ENCODE assay signal across 8 mouse cellular contexts in genomic region chr10:62336601-62337578, GRCm38 (mm10). TPM values are rescaled to one million over a fixed set of nuclear protein-coding genes. Genes with fewer than 3 reads are reported as not detected.
A peak's percentile ranks its signal among the peaks of the same experiment; 100 is the strongest.
DNase-seq lines count a peak whose midpoint lies in the region; ATAC-seq and TF ChIP-seq lines count a peak whose summit lies in the region.

No protein-coding gene starts in this region.

- no peaks in the 10 kb centered on the region for H3K36me3 ChIP-seq in forebrain, embryonic 15.5 days
- H3K36me3 ChIP-seq in forebrain, embryonic 16.5 days (ENCODE audit: control insufficient read depth, insufficient read depth), result no peaks in the 10 kb centered on the region
- H3K36me3 ChIP-seq in ES-E14 (ENCODE audit: control insufficient read depth, insufficient read depth, low read length, poor library complexity, severe bottlenecking), result no peaks in the 10 kb centered on the region
- H3K36me3 ChIP-seq in heart, embryonic 14.5 days (ENCODE audit: control insufficient read depth, insufficient read depth, low read length), result no peaks in the 10 kb centered on the region
- H3K36me3 ChIP-seq in liver, embryonic 15.5 days (replicated peaks), result peaks cover 33% of the 10 kb centered on the region

- no peaks in the 10 kb centered on the region for H3K27me3 ChIP-seq in forebrain, embryonic 15.5 days
- H3K27me3 ChIP-seq in forebrain, embryonic 16.5 days (replicated peaks; ENCODE audit: control insufficient read depth, insufficient read depth, low read length), result no peaks in the 10 kb centered on the region
- H3K27me3 ChIP-seq in heart, embryonic 14.5 days (ENCODE audit: control insufficient read depth, insufficient read depth, low read length), result no peaks in the 10 kb centered on the region
- no peaks in the 10 kb centered on the region for H3K27me3 ChIP-seq in liver, embryonic 15.5 days

- H3K4me1 ChIP-seq in forebrain, embryonic 15.5 days, result peaks cover 31% of the 10 kb centered on the region
- peaks cover 32% of the 10 kb centered on the region for H3K4me1 ChIP-seq in forebrain, embryonic 16.5 days (replicated peaks; ENCODE audit: control insufficient read depth, insufficient read depth, low read length)
- H3K4me1 ChIP-seq in ES-E14 (ENCODE audit: control insufficient read depth in 2 of 2, insufficient read depth in 2 of 2, low read length in 2 of 2, poor library complexity in 1 of 2), result peaks cover 14 to 38% of the 10 kb centered on the region in 2 experiments
- H3K4me1 ChIP-seq in heart, embryonic 14.5 days (ENCODE audit: control insufficient read depth in 2 of 2, insufficient read depth in 2 of 2, low read length in 2 of 2), result peaks cover 54 to 65% of the 10 kb centered on the region in 2 experiments
- H3K4me1 ChIP-seq in liver, embryonic 15.5 days (replicated peaks), result peaks cover 93% of the 10 kb centered on the region

- in situ Hi-C loops in ES-E14 (cut with MboI; ENCODE audit: low sequenced_read_pairs in 2 of 2, unreplicated experiment in 2 of 2), result no loop called here

- ATAC-seq in forebrain, embryonic 15.5 days (replicated peaks), result no peak
- ATAC-seq in forebrain, embryonic 16.5 days, result no peak
- ATAC-seq in heart, embryonic 14.5 days (ENCODE audit: insufficient number of reproducible peaks, insufficient read depth, low FRiP score, low read depth), result no peak
- no peak for ATAC-seq in liver, embryonic 15.5 days (ENCODE audit: insufficient read depth)

- intact Hi-C loops in left cerebral cortex, postnatal 14 days (cut with DNase I), result no loop called here

- no peaks in the 10 kb centered on the region for H3K9me3 ChIP-seq in forebrain, embryonic 15.5 days
- H3K9me3 ChIP-seq in forebrain, embryonic 16.5 days (ENCODE audit: control insufficient read depth, low read length), result no peaks in the 10 kb centered on the region
- no peaks in the 10 kb centered on the region for H3K9me3 ChIP-seq in ES-E14 (ENCODE audit: control insufficient read depth, insufficient read depth, low read depth, low read length)
- no peaks in the 10 kb centered on the region for H3K9me3 ChIP-seq in heart, embryonic 14.5 days (ENCODE audit: control insufficient read depth, low read length)
- H3K9me3 ChIP-seq in liver, embryonic 15.5 days (replicated peaks), result no peaks in the 10 kb centered on the region

- no peak overlapping the region for H3K4me2 ChIP-seq in forebrain, embryonic 15.5 days (replicated peaks)
- no peak overlapping the region for H3K4me2 ChIP-seq in forebrain, embryonic 16.5 days (ENCODE audit: low read length)
- peak overlapping the region; percentile 73 for H3K4me2 ChIP-seq in heart, embryonic 14.5 days (ENCODE audit: low read length)
- peak overlapping the region; percentile 91 for H3K4me2 ChIP-seq in liver, embryonic 15.5 days

- WGBS in forebrain, embryonic 15.5 days, result 18% methylated on average over 12 of the region's 12 CpGs
- WGBS in forebrain, embryonic 16.5 days, result 16% methylated on average over 12 of the region's 12 CpGs
- 24% methylated on average over 12 of the region's 12 CpGs for WGBS in heart, embryonic 14.5 days
- WGBS in liver, embryonic 15.5 days (ENCODE audit: insufficient replicate concordance), result 18% methylated on average over 12 of the region's 12 CpGs

- H3K4me3 ChIP-seq in forebrain, embryonic 15.5 days, result no peak overlapping the region
- H3K4me3 ChIP-seq in forebrain, embryonic 16.5 days (replicated peaks; ENCODE audit: low read length), result no peak overlapping the region
- H3K4me3 ChIP-seq in ES-E14 (ENCODE audit: insufficient read depth in 1 of 2, low read depth in 1 of 2, low read length in 2 of 2, poor library complexity in 1 of 2, severe bottlenecking in 1 of 2), result no peak overlapping the region
- peak overlapping the region in 1 of 2 experiments; percentile 16; a peak in 1 of 4 replicates for H3K4me3 ChIP-seq in heart, embryonic 14.5 days (ENCODE audit: control insufficient read depth in 1 of 2, insufficient read depth in 1 of 2, low read depth in 1 of 2, low read length in 2 of 2)
- H3K4me3 ChIP-seq in liver, embryonic 15.5 days (replicated peaks), result peak overlapping the region; percentile 17

- H3K9ac ChIP-seq in forebrain, embryonic 15.5 days (replicated peaks), result no peak overlapping the region
- H3K9ac ChIP-seq in forebrain, embryonic 16.5 days (replicated peaks; ENCODE audit: low read depth, low read length), result no peak overlapping the region; the same call in 1 of the 2 replicates
- no peak overlapping the region for H3K9ac ChIP-seq in ES-E14 (ENCODE audit: insufficient read depth, low read depth, low read length, poor library complexity, severe bottlenecking)
- H3K9ac ChIP-seq in heart, embryonic 14.5 days (ENCODE audit: low read length), result peak overlapping the region; percentile 45
- H3K9ac ChIP-seq in liver, embryonic 15.5 days, result peak overlapping the region; percentile 29; the same call in 1 of the 2 replicates

- no peak for DNase-seq in ES-E14 (ENCODE audit: low read depth, low spot score)
- DNase-seq in gastrocnemius, adult 18-20 months (ENCODE audit: low spot score), result no peak
- DNase-seq in ovary, adult 18-20 months (ENCODE audit: low spot score), result no peak
- no peak for DNase-seq in left cerebral cortex, postnatal 14 days (ENCODE audit: low spot score in 2 of 2)

- 0 out of 2 replicates have a peak overlapping the region, but pooled peaks have one; percentile 22 for H3K27ac ChIP-seq in forebrain, embryonic 15.5 days (replicated peaks)
- H3K27ac ChIP-seq in forebrain, embryonic 16.5 days (ENCODE audit: low read length), result no peak overlapping the region
- H3K27ac ChIP-seq in ES-E14 (ENCODE audit: insufficient read depth, low read depth, low read length, poor library complexity, severe bottlenecking), result peak overlapping the region; percentile 10; the same call in 1 of the 2 replicates
- peak overlapping the region; percentile 91 to 95 for H3K27ac ChIP-seq in heart, embryonic 14.5 days (replicated peaks in 1 of 2; ENCODE audit: control insufficient read depth in 1 of 2, insufficient read depth in 1 of 2, low read depth in 2 of 2, low read length in 2 of 2)
- peak overlapping the region; percentile 98 for H3K27ac ChIP-seq in liver, embryonic 15.5 days (replicated peaks)

TF ChIP-seq in ES-E14, 5 proteins besides CTCF, POLR2A, EP300 and RAD21:
- 0 out of 2 replicates have a peak, but pooled peaks have one; percentile 34 for TF ChIP-seq ZNF384 (IDR thresholded peaks at IDR 0.05; ENCODE audit: low read depth, low read length)
- TF ChIP-seq CHD2 (IDR thresholded peaks at IDR 0.05; ENCODE audit: low read depth, low read length), result no peak

RNA-seq across cellular contexts. Expression of gene Hk1, which starts 42.8 kb away (rescaled TPM):
- 78.9 and 86.2 TPM in 2 replicates for polyA plus RNA-seq in forebrain, embryonic 15.5 days (2015; fragmentation: Nextera tagmentation; extraction: Ambion mirVana)
- polyA plus RNA-seq in forebrain, embryonic 16.5 days (2015; fragmentation: Nextera tagmentation; extraction: Ambion mirVana), result 105 and 107 TPM in 2 replicates
- total RNA-seq in ES-E14 (2012; rRNA removed), result 18.8 and 22.6 TPM in 2 replicates
- 112 and 132 TPM in 2 replicates for polyA plus RNA-seq in heart, embryonic 14.5 days (2014; fragmentation: Nextera tagmentation; extraction: Ambion mirVana)
- 85.1 and 99.9 TPM in 2 replicates for polyA plus RNA-seq in liver, embryonic 15.5 days (2015; fragmentation: Nextera tagmentation; extraction: Ambion mirVana)
- 1 to 10 TPM; 4.7 to 7.2 TPM for total RNA-seq in gastrocnemius, adult 18-20 months (2021)
- total RNA-seq in left cerebral cortex, postnatal 14 days (2021), result 100 to 1,000 TPM; 321 to 322 TPM

Comparison
In these comparisons a context has a peak if more than half of its experiments do, and no peak if none do; other contexts are left out.
1. H3K4me2 ChIP-seq: peak in heart, embryonic 14.5 days (single experiment) and liver, embryonic 15.5 days (single experiment); none in forebrain, embryonic 15.5 days (single experiment) and forebrain, embryonic 16.5 days (single experiment).
2. H3K9ac ChIP-seq: peak in heart, embryonic 14.5 days (single experiment) and liver, embryonic 15.5 days (single experiment); none in forebrain, embryonic 15.5 days (single experiment), forebrain, embryonic 16.5 days (single experiment) and ES-E14 (single experiment).